Mouse (Mus musculus): ENCODE measurements around the gene Disp3. TPM values are rescaled to one million over a fixed set of nuclear protein-coding genes. Genes with fewer than 3 reads are reported as not detected.

Disp3 gene
- total RNA-seq, 2 experiments from 2014 or later, result 23.0 to 24.8 TPM

DNA sequence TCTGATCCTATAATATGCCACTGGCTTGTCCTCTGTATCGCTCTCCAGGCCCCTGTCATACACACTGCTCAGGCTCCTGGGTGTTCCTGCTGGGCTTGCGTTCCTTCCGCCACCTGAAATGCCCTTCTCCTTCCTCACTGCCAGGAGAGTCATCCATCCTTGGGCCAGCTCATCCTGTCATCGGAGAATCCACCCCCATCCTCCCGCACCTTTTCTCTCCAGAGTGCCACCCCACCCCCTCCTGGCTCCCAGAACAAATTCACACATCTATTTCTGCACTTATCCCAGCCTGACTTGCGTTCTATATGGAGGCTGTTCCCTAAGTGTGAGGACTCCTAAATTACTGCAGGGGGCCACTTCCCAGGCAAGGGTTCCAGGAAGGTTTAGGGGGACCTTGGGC, 9.9 kb upstream of the Disp3 start:
- peak; percentile 62 to 88 for DNase-seq (ENCODE audit: low spot score in 2 of 2)
- intact Hi-C loops (cut with DNase I), result no loop called here

DNA sequence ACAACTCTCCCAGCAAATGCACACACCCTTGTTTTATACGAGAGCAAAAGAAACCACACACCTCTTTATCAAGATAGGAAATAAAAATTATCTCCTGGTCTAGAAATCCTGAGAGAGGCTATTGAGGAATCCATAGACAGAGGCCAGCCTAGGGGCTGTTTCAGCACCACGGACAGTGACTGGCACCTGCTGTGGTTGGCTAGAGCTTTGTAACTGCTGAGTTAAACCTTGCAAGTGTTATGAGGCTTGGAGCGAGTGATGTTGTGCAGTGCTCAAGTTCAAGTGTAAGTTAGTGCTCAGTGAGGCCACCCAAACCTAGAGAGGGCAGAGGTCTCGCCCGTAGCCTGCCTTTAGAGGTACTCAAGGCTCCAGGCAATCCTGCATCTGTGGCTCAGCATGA, 5.6 kb upstream of the Disp3 start:
- intact Hi-C loops (cut with DNase I), result no loop called here
- no peak for DNase-seq (ENCODE audit: low spot score in 2 of 2)

DNA sequence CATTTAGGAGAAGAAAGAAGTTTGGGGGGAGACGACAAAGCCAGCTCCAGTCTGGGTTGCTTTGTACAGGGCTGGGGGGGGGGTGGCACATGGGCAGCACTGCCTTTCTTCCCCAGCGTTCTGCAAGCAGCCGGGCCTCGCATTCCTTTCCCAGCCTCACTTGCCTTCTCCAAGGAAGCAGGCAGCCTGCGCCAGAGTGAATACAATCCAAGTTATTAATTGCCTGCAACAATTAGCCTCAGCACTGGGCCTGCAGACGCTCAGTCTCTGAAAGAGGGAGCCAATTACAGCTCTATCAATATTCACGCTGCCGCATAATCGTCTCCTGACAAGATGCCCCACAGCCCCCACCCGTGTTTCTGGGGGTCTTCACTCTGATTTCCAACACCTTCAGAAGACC, 4.1 kb upstream of the Disp3 start:
- intact Hi-C loops (cut with DNase I), result no loop called here
- no peak for DNase-seq (ENCODE audit: low spot score in 2 of 2)

DNA sequence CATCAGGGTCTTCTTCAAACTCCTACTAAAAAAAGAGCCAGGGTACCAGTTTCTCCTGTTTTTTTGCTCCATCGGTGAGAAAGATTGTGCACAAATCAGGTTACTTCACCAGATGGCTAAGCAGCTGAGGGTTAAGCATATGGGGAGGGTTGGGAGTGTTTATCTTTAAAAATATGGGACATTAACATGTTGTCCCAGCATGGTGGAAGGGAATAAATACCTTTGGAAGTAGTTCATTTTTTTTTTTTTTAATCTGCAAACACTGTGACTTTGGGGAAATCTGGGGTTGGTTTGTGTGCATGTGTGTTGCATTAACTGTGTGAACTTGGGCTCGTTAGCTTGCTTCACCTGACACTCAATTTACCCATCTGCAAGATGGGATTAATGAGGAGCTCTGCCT, 3.3 kb upstream of the Disp3 start:
- DNase-seq (ENCODE audit: low spot score in 2 of 2), result no peak
- intact Hi-C loops (cut with DNase I), result no loop called here

DNA sequence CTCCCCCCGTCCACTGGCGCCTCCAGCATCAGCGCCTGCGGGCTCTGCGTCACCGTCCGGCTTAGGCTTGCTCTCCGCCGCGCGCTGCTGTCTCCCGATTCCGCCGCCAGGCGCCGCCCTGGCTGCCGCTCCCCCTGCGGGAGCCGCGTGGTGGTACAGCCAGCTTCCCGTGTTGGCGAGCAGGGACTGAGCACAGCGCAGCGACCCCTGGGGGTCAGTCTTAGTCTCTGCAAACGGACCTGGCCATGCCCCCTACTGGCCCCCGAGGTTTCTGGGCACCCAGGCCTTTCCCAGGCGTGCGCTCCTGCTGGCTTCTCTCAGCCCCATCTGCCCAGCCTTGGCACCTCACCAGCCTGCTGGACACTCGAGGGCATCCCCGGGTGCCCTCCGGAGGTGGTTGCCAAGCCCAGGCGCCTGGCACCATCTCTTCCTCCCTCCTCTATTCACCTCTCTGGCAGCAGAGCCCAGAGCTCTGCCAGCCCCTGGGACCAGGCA, 337 bp upstream of the Disp3 start:
- intact Hi-C loops (cut with DNase I), result loop anchor here (2.0 to 5.0 kb wide), 2 partner anchors 117 to 149 kb away; no protein-coding TSS in a partner anchor
- peak; percentile 93 to 95 for DNase-seq (ENCODE audit: low spot score in 2 of 2)

DNA sequence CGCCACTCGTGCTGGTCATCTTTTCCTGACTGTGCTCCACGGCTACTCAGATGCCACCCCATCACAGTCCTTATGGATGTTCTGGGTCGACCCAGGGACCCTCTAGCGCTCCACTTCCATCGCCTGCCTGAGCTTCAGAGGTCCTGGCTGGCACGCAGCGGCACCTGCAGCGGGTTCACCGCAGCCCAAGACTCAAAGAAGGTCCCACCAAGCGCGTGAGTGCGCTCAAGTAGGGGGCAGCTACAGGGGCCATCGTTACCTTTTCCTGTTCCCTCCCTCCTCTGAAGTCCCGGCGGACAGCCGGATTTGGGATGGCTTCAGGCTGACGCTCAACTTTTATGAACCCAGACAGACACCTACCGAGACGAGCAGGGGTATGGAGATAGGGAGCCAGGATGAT, 724 bp downstream of the Disp3 start:
- intact Hi-C loops (cut with DNase I), result loop anchor here (5.0 kb wide), 1 partner anchor 150 kb away; no protein-coding TSS in a partner anchor
- DNase-seq (ENCODE audit: low spot score in 2 of 2), result no peak

DNA sequence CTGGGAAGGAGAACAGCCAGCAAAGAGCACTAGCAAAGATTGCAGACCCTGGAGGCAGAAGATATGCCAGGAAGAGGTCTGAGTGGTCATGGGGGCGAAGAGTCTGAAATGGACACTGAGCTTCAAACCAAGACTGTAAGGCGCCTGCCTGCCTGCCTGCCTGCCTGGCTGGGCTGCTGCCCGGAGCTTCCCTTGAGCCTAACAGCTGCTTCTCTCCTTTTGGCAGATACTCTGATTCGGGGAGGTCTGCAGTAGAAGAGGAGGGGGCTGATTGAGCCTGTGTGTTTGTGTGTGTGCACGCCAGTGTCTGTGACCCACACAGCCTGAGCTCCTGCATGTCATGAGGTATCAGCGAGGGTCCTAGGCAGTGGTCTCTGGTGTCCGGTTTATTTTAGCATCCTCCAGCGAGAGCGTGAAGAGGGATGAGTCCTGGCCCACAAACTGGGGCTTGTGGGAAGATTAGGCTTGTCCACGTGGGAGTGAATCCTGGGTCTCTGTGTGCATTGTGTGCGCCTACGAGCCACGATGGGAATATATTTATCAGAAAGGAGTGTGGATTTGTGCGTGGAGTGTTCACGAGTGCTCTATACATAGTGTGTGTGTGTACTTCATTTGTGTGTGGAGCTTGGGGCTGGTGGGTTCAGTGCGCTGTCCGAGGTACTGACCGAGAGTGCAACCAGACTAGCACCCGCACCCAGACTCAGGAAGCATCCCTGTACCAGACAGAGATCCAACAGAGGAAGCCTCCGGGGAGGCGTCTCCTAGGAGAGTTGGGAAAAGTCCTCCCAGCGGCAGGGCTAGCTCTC, 1.3 kb downstream of the Disp3 start:
- intact Hi-C loops (cut with DNase I), result loop anchor here (5.0 kb wide), 1 partner anchor 151 kb away; no protein-coding TSS in a partner anchor

DNA sequence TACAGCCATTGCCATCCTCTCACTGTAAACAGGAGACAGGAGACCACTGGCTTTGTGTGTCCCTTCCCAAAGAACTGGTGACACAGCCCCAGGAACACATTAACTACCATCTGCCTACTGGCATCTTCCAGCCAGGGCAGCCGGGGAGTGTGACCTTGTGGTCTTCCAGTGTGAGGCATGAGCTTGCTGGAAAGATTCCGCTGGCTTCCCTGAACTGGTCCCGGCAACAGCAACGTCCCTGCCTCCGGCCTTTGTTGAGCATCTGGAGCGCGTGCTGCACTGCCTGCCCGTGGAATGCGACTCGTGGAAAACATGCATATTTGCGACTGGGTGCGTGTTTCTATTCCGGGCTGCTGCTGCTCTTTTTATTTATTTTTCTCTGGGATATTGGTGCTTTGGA, 3.5 kb downstream of the Disp3 start:
- peak in 1 of 2 experiments; percentile 50 for DNase-seq (ENCODE audit: low spot score in 2 of 2)
- intact Hi-C loops (cut with DNase I), result loop anchor here (2.0 kb wide), 1 partner anchor 101 kb away; no protein-coding TSS in a partner anchor

More for the DNA sequence above, 1.3 kb downstream of the Disp3 start:
- DNase-seq (ENCODE audit: low spot score in 2 of 2), result no peak

DNA sequence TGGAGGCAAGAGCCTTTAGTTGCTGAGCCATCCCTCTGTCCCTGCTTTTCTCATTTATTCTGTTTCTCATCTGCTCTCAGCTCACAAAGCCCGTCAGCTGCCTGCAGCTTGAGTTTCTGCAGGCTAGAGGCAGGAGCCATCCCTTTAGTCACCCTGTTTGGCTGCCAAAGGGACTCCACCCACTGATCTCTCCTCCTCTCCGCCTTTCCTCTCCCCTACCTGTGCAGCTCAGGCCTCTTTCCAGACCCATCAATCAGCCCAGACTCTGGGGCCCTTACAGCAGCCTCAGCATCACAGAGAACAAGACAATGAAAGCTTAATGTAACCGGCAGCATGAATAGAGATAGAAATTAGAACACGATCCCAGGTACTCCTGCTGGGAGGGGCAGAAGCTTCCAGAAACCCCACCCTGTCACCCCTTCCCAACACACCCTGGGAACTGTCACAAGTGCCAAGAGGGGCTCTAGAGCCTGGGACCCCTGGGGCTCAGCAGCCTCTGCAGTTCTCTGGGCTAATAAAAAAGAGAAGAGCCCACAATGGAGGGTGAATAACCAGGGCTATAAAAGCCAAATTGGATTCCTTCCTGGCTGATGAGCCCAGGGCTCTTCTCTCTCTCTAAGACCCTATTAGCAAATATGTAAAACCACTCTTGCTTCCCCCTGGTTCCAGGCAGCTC, 10.8 kb downstream of the Disp3 start:
- intact Hi-C loops (cut with DNase I), result no loop called here

DNA sequence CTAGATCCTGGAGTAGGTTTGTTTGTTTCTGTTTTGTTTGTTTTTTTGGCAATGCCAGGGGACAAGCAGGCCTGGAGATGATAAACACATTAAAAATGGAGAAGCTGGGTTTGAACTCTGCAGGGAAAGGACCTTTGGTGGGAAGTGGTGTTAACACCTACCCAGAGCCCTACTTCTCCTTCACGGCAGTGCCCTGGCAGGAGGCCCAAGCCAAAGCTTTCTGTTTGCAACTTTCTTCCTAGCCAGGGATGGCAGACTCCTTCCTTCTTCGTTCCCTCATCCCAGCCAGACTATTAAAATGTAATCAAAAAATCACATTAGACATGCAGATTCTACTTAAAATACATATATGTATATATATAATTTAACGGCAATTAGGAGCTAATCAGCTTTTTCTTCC, 13.1 kb downstream of the Disp3 start:
- no peak for DNase-seq (ENCODE audit: low spot score in 2 of 2)
- intact Hi-C loops (cut with DNase I), result no loop called here

More for the DNA sequence above, 10.8 kb downstream of the Disp3 start:
- DNase-seq (ENCODE audit: low spot score in 2 of 2), result no peak

DNA sequence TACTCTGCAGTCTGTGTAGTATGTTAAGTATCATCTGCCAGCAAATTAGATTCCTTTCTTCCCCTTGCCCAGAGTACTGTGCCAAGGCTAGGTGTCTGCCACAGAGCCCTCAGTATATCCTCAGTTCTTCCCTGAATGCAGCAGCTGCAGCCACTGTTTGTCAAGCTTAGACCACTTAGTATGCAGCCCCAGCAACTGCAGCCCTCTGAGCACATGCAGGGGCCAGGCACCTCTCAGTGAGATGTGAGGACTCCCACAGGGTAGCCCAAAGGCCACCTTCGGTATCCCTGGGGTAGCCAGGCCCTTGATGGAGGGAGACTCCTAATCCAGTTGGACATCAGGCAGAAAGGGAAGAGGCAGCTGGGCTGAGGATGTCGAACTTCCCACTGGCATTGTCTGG, 14.5 kb downstream of the Disp3 start:
- intact Hi-C loops (cut with DNase I), result no loop called here
- DNase-seq (ENCODE audit: low spot score in 2 of 2), result no peak

DNA sequence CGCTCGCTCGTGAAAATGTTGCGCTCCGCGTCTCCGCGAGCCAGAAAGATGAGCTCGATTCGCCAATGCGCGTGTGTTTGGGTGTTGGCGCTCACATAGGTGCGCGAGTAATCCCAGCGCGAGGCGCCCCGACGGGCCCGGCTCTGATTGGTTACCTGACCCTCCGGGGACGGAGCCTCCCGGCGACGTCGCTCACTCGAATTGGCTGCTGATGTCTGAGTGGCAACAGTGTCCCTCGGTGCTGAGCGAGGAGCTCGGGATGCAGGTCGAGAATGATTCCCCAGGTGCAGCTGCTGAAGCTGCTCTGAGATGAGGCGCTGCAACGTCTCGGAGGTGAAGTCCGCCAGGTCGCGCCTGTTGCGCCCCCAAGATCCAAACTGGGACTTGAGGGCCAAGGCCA, 16.1 kb downstream of the Disp3 start:
- no peak for DNase-seq (ENCODE audit: low spot score in 2 of 2)
- intact Hi-C loops (cut with DNase I), result no loop called here

DNA sequence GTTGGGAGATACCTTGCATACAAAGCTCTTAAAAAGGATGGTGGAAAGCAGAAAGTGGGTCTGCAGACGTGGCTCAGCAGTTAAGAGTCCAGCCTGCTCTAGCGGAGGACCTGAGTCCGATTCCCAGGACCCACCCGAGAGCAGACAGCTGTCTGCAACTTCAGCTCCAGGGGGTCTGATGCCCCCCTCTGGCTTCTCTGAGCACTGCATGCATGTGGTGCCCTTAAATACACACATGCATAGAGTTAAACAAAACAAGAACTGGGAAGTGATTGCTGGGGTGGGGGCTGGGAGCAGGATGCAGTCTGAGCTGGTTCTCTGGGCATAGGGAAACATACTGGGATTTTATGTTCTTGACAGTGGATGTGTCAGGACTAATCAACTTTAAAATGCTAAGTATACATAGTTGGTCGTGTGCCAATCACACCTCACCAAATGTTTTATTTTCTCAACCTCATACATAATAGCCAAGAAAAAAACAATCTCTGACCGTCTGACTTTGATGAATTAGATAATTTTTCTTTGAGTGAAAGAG, 20.7 kb downstream of the Disp3 start:
- DNase-seq (ENCODE audit: low spot score in 2 of 2), result no peak
- intact Hi-C loops (cut with DNase I), result no loop called here

DNA sequence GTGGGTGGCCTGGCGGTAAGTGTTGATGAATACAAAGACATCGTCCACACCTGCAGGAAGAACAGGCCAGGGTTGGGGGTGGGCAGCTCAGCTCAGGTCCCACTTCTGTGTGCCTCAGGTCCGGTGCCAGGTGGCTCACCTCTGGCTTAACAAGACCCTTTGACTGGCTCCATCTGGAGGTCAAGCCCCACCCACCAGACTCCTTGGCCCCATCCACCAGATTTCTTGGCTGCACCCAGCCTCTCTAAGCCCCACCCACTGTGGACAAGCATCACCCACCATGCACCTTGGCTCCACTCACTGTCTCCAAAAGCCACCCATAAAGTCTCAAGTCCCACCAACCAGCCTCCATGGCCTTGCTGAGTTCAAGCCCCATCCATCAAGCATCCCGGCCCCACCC, 27.8 kb downstream of the Disp3 start:
- DNase-seq (ENCODE audit: low spot score in 2 of 2), result no peak
- intact Hi-C loops (cut with DNase I), result no loop called here

DNA sequence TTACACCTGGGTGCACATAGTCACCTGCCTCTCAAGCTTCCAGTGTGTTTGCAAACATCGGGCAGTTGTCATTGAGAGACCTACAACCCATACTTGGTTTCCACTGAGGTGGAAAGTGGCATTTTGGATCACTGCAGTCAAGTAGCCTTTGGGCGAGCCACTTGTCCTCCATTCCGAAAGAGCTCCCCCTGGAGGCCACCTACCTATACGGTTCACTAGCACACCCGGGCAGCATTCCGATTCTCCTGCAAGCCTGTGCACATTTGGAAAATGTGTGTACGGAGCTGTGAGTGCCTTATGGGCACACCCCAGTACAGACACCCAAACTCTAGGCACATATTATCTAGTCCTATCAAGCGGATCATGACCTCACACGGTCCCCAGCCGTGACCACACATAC, 38.4 kb downstream of the Disp3 start:
- no peak for DNase-seq (ENCODE audit: low spot score in 2 of 2)
- intact Hi-C loops (cut with DNase I), result loop anchor here (5.0 kb wide), 1 partner anchor 77 kb away; no protein-coding TSS in a partner anchor

DNA sequence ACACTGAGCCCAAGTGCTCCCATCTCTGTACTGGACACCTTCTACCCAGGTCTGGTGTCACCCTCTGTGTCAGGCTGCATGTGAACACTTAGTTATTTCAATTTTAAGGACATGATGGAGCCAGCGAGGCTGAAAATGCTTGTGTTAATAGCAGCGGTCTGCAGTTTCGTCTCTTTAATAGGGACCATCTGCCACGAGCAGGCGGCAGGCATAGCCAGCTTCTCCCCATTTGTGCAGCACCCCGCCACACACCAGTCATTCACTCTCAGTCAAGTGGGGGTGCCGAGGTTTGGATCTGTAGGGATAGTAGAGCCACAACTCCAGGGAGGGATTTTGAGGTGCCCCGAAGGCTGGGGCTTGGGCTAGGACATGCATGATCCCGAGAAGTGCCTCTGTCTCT, 47.4 kb downstream of the Disp3 start:
- intact Hi-C loops (cut with DNase I), result no loop called here
- DNase-seq (ENCODE audit: low spot score in 2 of 2), result no peak

DNA sequence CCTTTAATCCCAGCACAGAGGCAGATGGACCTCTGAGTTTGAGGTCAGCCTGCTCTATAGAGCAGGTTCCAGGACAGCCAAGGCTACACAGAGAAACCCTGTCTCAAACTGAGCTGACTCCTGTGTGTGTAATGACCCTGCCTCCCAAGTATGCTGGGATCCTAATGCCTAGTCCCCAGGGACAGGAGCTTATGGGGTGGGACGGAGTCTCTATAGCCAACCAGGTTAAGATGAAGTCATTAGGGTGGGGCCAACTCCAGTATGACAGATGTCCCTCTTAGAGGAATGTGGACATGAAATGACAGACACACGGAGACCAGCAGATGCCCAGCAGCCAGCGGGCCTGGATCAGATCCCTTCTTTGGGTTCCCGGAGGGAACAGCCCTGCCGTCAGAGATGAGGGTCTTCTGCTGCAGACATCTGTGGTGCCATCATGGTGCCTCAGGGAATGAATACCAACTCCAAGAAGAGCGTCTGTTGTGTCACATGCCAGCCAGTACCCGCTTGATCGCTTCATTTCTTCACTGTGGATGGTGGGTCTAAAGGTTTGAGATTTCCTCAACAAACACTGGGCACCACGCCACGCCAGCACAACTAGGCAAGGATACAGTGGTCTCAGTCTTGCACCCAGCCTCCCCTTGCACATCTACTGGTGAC, 48.2 kb downstream of the Disp3 start:
- DNase-seq (ENCODE audit: low spot score in 2 of 2), result no peak
- intact Hi-C loops (cut with DNase I), result no loop called here

DNA sequence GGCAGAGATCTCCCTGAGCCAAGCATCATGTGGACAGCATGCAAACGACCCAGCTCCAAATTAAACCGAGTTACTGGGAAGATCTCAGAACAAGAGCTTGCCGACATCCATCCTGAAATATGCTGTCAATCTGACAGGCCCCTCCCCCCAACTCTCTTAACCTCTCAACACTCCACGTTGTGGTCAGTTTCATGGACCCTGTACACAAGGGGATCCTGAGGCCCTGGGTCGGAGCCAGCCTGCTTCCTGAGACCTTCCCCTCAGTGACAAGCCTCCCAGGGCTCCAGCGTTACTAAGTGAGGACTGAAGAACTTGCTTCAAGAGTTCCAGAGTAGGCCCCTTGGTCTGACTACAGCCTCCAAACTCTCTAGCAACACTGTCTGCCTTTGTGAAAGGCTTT, 48.8 kb downstream of the Disp3 start:
- intact Hi-C loops (cut with DNase I), result no loop called here
- DNase-seq (ENCODE audit: low spot score in 2 of 2), result no peak

DNA sequence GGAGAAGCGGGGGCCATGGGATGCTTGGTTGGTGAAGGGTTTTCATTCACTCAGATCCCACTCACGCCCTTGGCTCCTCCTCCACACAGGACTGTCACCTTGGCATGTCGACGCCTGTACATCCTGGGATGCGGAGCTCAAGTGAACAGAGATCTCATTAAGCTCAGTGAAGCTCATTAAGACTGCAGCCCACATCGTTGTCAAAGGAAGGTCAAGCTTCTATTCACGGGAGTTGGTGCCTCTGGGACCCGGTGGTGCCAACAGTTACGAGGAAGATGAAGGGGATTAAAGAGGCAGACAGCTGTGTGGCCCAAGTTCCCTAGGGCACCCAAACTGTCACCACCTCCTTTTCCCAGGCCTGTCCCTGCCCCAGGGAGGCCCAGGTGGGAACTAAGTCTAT, 49.5 kb downstream of the Disp3 start:
- intact Hi-C loops (cut with DNase I), result no loop called here
- no peak for DNase-seq (ENCODE audit: low spot score in 2 of 2)

DNA sequence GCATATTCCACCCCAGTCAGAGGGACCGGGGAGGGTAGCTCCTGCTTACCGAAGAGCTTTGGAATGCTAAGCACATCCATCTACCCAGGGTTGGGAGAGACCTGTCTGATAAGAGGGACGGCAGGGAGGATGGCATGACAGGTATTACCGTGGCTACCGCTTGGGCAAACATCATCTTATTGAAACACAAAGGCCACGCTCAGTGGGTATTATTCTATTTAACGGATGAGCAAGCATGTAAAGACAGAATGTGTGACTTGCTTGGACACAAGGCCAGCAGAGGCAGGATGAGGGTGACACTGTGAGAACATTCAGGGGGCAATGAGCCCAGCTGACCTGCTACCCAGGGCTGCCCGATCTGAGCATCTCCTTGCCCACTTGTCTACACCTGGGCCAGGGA, 51.1 kb downstream of the Disp3 start:
- intact Hi-C loops (cut with DNase I), result no loop called here
- DNase-seq (ENCODE audit: low spot score in 2 of 2), result no peak
